Mouse (Mus musculus): ENCODE data around the gene Gm13697. TPM values are rescaled to one million over a fixed set of nuclear protein-coding genes. Genes with fewer than 3 reads are reported as not detected.
"Not testable (repeated sequence)": the region's sequence is repeated elsewhere in the genome, so short reads cannot be mapped to it uniquely, and the experiment has no call there.

The Gm13697 gene
- polyA plus RNA-seq, 1 experiment from 2014 or later: not detected

- H3K4me2 ChIP-seq; H3K4me1 ChIP-seq (ENCODE audit: control insufficient read depth, insufficient read depth, low read length); DNase-seq (ENCODE audit: low spot score, missing footprints); H3K36me3 ChIP-seq (ENCODE audit: control insufficient read depth, insufficient read depth, low read length); H3K27me3 ChIP-seq (ENCODE audit: control insufficient read depth, insufficient read depth, low read length); H3K9ac ChIP-seq (ENCODE audit: low read length); ATAC-seq (ENCODE audit: low FRiP score); H3K27ac ChIP-seq (ENCODE audit: low read depth, low read length); H3K4me3 ChIP-seq (ENCODE audit: low read depth, low read length); H3K9me3 ChIP-seq (ENCODE audit: control insufficient read depth, low read length): not testable (repeated sequence)
- no CpG with 5 or more reads among the region's 6 CpGs for WGBS
Observed at GRCm38 (mm10) chr2:83990253-83990652, 5.7 kb downstream of the Gm13697 start, which contains the start of gene Gm13691. Gm13691 (plus strand) TSS chr2:83990553.

DNA sequence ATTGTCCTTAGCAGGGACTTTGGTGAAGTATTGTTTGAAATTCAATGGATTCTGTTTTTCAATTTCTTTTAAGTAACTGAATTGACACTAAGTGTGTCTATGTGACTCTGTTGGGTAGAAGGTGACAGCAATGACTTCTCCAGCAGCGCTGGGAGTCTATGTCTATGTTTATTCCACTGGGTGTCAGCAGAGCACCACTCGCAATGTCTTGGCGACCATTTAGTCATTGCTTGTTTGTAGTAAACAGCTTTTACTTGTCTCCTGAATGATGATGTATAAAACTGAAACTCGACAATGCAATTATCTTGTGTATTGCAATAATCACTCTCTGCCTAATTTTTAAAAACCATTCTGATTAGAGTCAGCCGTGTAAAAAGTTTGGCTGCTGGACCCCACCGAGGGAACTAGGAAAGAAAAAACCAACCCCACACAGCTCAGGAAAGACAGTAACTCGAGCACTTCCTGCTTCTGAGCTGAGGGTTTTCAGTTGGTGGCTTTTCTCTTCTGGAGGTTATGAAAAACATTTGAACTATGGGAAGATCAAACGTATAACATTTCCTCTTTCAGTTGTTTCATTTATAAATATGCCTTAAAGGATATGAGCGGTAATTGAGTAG is 9.2 kb downstream of the Gm13697 start:
- not testable (repeated sequence) for H3K9me3 ChIP-seq (ENCODE audit: control insufficient read depth, low read length); DNase-seq (ENCODE audit: low spot score, missing footprints); H3K36me3 ChIP-seq (ENCODE audit: control insufficient read depth, insufficient read depth, low read length); H3K27me3 ChIP-seq (ENCODE audit: control insufficient read depth, insufficient read depth, low read length); H3K4me1 ChIP-seq (ENCODE audit: control insufficient read depth, insufficient read depth, low read length); H3K4me2 ChIP-seq; H3K4me3 ChIP-seq (ENCODE audit: low read depth, low read length); ATAC-seq (ENCODE audit: low FRiP score); H3K9ac ChIP-seq (ENCODE audit: low read length); H3K27ac ChIP-seq (ENCODE audit: low read depth, low read length)
- 74% methylated on average over 7 of the region's 9 CpGs for WGBS

- not testable (repeated sequence) for H3K9ac ChIP-seq (ENCODE audit: low read length); DNase-seq (ENCODE audit: low spot score, missing footprints)
- WGBS: no CpG with 5 or more reads among the region's 3 CpGs
Observed at GRCm38 (mm10) chr2:83994526-83994925, 10.0 kb downstream of the Gm13697 start.

GRCm38 (mm10) chr2:84008913-84009312 is 24.4 kb downstream of the Gm13697 start:
- no peak overlapping the region for H3K4me3 ChIP-seq (ENCODE audit: low read depth, low read length)
- DNase-seq (ENCODE audit: low spot score, missing footprints) (no peak), ATAC-seq (ENCODE audit: low FRiP score) (no peak)
- no peak overlapping the region for H3K9ac ChIP-seq (ENCODE audit: low read length)
- H3K9me3 ChIP-seq (ENCODE audit: control insufficient read depth, low read length): no peaks in the 10 kb centered on the region
- H3K4me1 ChIP-seq (ENCODE audit: control insufficient read depth, insufficient read depth, low read length): no peaks in the 10 kb centered on the region
- no peaks in the 10 kb centered on the region for H3K36me3 ChIP-seq (ENCODE audit: control insufficient read depth, insufficient read depth, low read length)
- H3K4me2 ChIP-seq: no peak overlapping the region
- 73% methylated on average over 1 of the region's 1 CpGs for WGBS
- no peak overlapping the region for H3K27ac ChIP-seq (ENCODE audit: low read depth, low read length)
- H3K27me3 ChIP-seq (ENCODE audit: control insufficient read depth, insufficient read depth, low read length): no peaks in the 10 kb centered on the region

More at GRCm38 (mm10) chr2:83994526-83994925, 10.0 kb downstream of the Gm13697 start:
- not testable (repeated sequence) for H3K4me3 ChIP-seq (ENCODE audit: low read depth, low read length); H3K27ac ChIP-seq (ENCODE audit: low read depth, low read length); H3K9me3 ChIP-seq (ENCODE audit: control insufficient read depth, low read length); H3K4me1 ChIP-seq (ENCODE audit: control insufficient read depth, insufficient read depth, low read length); H3K27me3 ChIP-seq (ENCODE audit: control insufficient read depth, insufficient read depth, low read length); H3K36me3 ChIP-seq (ENCODE audit: control insufficient read depth, insufficient read depth, low read length); H3K4me2 ChIP-seq; ATAC-seq (ENCODE audit: low FRiP score)

GRCm38 (mm10) chr2:84009818-84010217 is 25.3 kb downstream of the Gm13697 start:
- Histone ChIP-seq H3K27ac (ENCODE audit: low read depth, low read length) (no peak overlapping the region), H3K9ac (ENCODE audit: low read length) (no peak overlapping the region), H3K27me3 (ENCODE audit: control insufficient read depth, insufficient read depth, low read length) (no peaks in the 10 kb centered on the region), H3K4me3 (ENCODE audit: low read depth, low read length) (no peak overlapping the region), H3K36me3 (ENCODE audit: control insufficient read depth, insufficient read depth, low read length) (no peaks in the 10 kb centered on the region), H3K4me2 (no peak overlapping the region), H3K9me3 (ENCODE audit: control insufficient read depth, low read length) (no peaks in the 10 kb centered on the region), H3K4me1 (ENCODE audit: control insufficient read depth, insufficient read depth, low read length) (no peaks in the 10 kb centered on the region)
- no peak for DNase-seq (ENCODE audit: low spot score, missing footprints)
- ATAC-seq (ENCODE audit: low FRiP score): no peak
- WGBS: 91% methylated on average over 3 of the region's 3 CpGs

DNA sequence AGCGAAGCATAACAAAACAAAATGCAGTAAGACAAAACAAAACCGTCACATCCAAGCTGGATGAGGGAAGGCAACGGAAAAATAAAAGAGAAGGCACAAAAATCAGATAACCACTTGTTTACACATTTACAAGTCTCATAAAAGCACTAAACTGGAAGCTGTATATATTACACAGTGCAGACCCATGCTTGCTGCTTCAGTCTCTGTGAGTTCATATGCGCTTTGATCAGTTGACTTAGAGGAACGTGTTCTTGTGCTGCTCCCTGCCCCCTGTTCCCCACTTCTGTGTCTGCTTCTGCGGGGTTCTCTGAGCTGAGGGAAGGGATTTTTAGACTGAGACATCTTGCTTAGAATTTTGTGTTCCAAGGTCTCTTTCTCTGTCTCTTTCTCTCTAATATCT is 30.0 kb downstream of the Gm13697 start:
- H3K4me3 ChIP-seq (ENCODE audit: low read depth, low read length): no peak overlapping the region
- no peak for ATAC-seq (ENCODE audit: low FRiP score)
- no peak overlapping the region for H3K4me2 ChIP-seq
- H3K27ac ChIP-seq (ENCODE audit: low read depth, low read length): no peak overlapping the region
- H3K9ac ChIP-seq (ENCODE audit: low read length): no peak overlapping the region
- DNase-seq (ENCODE audit: low spot score, missing footprints): no peak
- no peaks in the 10 kb centered on the region for H3K27me3 ChIP-seq (ENCODE audit: control insufficient read depth, insufficient read depth, low read length)
- no peaks in the 10 kb centered on the region for H3K4me1 ChIP-seq (ENCODE audit: control insufficient read depth, insufficient read depth, low read length)
- no peaks in the 10 kb centered on the region for H3K36me3 ChIP-seq (ENCODE audit: control insufficient read depth, insufficient read depth, low read length)
- H3K9me3 ChIP-seq (ENCODE audit: control insufficient read depth, low read length): no peaks in the 10 kb centered on the region
- WGBS: 82% methylated on average over 6 of the region's 6 CpGs

DNA sequence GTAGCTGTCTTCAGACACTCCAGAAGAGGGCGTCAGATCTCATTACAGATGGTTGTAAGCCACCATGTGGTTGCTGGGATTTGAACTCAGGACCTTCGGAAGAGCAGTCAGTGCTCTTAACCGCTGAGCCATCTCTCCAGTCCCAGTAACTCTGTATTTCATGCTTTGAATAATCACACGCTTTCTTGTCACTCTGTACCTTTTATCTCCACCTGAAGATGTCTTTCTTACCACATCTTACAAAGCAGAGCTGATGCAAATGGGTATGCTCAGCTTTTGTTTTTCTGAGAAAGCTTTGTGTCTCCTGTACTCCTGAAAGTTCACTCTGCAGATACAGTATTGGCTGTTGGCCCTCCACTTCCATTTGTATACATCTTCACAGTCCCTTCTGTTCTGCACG is 31.7 kb downstream of the Gm13697 start:
- ATAC-seq (ENCODE audit: low FRiP score); H3K36me3 ChIP-seq (ENCODE audit: control insufficient read depth, insufficient read depth, low read length); H3K4me3 ChIP-seq (ENCODE audit: low read depth, low read length); H3K27ac ChIP-seq (ENCODE audit: low read depth, low read length); H3K9ac ChIP-seq (ENCODE audit: low read length); H3K27me3 ChIP-seq (ENCODE audit: control insufficient read depth, insufficient read depth, low read length); H3K9me3 ChIP-seq (ENCODE audit: control insufficient read depth, low read length); H3K4me2 ChIP-seq; H3K4me1 ChIP-seq (ENCODE audit: control insufficient read depth, insufficient read depth, low read length); DNase-seq (ENCODE audit: low spot score, missing footprints): not testable (repeated sequence)
- 82% methylated on average over 5 of the region's 5 CpGs for WGBS

GRCm38 (mm10) chr2:84018330-84018729 is 33.8 kb downstream of the Gm13697 start:
- Histone ChIP-seq H3K4me2 (no peak overlapping the region), H3K36me3 (ENCODE audit: control insufficient read depth, insufficient read depth, low read length) (no peaks in the 10 kb centered on the region), H3K27ac (ENCODE audit: low read depth, low read length) (no peak overlapping the region), H3K4me1 (ENCODE audit: control insufficient read depth, insufficient read depth, low read length) (no peaks in the 10 kb centered on the region), H3K9me3 (ENCODE audit: control insufficient read depth, low read length) (no peaks in the 10 kb centered on the region), H3K9ac (ENCODE audit: low read length) (no peak overlapping the region), H3K4me3 (ENCODE audit: low read depth, low read length) (no peak overlapping the region), H3K27me3 (ENCODE audit: control insufficient read depth, insufficient read depth, low read length) (no peaks in the 10 kb centered on the region)
- 89% methylated on average over 3 of the region's 3 CpGs for WGBS
- ATAC-seq (ENCODE audit: low FRiP score): no peak
- no peak for DNase-seq (ENCODE audit: low spot score, missing footprints)

DNA sequence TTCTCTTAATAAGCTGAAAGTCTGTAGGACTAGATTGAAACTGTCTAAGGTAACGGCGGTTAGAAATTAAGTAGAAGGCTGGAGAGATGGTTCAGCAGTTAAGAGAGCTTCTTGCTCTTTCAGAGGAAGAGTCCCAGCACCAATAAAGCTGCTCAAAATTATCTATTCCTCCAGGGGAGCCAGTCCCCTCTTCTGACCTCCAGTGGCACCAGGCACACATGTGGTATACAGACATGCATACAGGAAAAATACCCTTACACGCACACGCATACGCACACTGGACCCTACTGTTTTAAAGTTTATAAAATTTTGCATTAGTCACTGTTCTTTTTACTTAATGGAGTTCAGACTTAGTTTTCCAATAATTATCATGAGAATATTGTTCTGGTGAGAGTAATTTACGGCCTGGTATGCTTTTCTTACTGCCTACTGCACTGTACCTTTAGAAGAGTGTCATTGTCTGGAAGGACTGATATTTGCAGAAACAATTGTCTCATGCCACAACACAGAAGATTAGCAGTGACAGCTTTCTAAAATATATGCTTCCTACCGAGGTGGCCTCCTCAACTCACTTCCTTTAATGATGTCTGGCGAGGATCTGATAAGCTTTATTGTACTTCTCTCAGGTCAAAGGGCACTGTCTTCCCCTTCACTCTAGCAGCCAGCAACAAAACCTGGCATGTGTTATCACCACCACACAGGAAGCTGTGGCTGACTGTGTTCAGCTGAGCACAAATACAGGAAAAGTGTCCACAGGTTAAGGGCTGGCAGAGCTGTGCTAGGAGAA is 35.2 kb downstream of the Gm13697 start:
- H3K4me3 ChIP-seq (ENCODE audit: low read depth, low read length): no peak overlapping the region
- H3K9ac ChIP-seq (ENCODE audit: low read length): no peak overlapping the region
- ATAC-seq (ENCODE audit: low FRiP score): no peak
- H3K4me2 ChIP-seq: no peak overlapping the region
- H3K4me1 ChIP-seq (ENCODE audit: control insufficient read depth, insufficient read depth, low read length): no peaks in the 10 kb centered on the region
- no peak overlapping the region for H3K27ac ChIP-seq (ENCODE audit: low read depth, low read length)
- no peaks in the 10 kb centered on the region for H3K36me3 ChIP-seq (ENCODE audit: control insufficient read depth, insufficient read depth, low read length)
- no peaks in the 10 kb centered on the region for H3K27me3 ChIP-seq (ENCODE audit: control insufficient read depth, insufficient read depth, low read length)
- no peak for DNase-seq (ENCODE audit: low spot score, missing footprints)
- WGBS: 76% methylated on average over 8 of the region's 8 CpGs
- no peaks in the 10 kb centered on the region for H3K9me3 ChIP-seq (ENCODE audit: control insufficient read depth, low read length)
